Mouse (Mus musculus): ENCODE results near the gene Gm10490. TPM values are rescaled to one million over a fixed set of nuclear protein-coding genes. Genes with fewer than 3 reads are reported as not detected.
"Not testable (repeated sequence)": the region's sequence is repeated elsewhere in the genome, so short reads cannot be mapped to it uniquely, and the experiment has no call there.

Gm10490 gene
- polyA plus RNA-seq, 2 experiments: not detected

GRCm38 (mm10) chrX:7907735-7908134, 1.6 kb upstream of the Gm10490 start, which contains the start of gene Gm10491:
Gene Gm10491 (minus strand): TSS chrX:7907835.
- H3K27me3 ChIP-seq (ENCODE audit: control insufficient read depth, insufficient read depth, low read length): no peaks in the 10 kb centered on the region
- WGBS: 87% methylated on average over 4 of the region's 5 CpGs
- ATAC-seq (ENCODE audit: low FRiP score, low read depth) (no peak), DNase-seq (ENCODE audit: low spot score) (no peak)
- H3K4me3 ChIP-seq (replicated peaks; ENCODE audit: low read length): no peak within 1 kb of the TSS
- H3K27ac ChIP-seq (replicated peaks; ENCODE audit: low read depth, low read length): no peak within 1 kb of the TSS
- H3K9ac ChIP-seq (ENCODE audit: low read depth, low read length, severe bottlenecking): no peak within 1 kb of the TSS
- no peaks in the 10 kb centered on the region for H3K9me3 ChIP-seq (ENCODE audit: control insufficient read depth, low read length)
- H3K4me1 ChIP-seq (ENCODE audit: control insufficient read depth, insufficient read depth, low read length): no peaks in the 10 kb centered on the region
- peaks cover 10% of the 10 kb centered on the region for H3K36me3 ChIP-seq (ENCODE audit: control insufficient read depth, insufficient read depth, low read length)
- no peak within 1 kb of the TSS for H3K4me2 ChIP-seq (replicated peaks; ENCODE audit: low read depth, low read length, severe bottlenecking)
- TF ChIP-seq POLR2A (IDR thresholded peaks at IDR 0.05; ENCODE audit: borderline replicate concordance, extremely low read depth, insufficient read depth, insufficient read length): no peak

DNA sequence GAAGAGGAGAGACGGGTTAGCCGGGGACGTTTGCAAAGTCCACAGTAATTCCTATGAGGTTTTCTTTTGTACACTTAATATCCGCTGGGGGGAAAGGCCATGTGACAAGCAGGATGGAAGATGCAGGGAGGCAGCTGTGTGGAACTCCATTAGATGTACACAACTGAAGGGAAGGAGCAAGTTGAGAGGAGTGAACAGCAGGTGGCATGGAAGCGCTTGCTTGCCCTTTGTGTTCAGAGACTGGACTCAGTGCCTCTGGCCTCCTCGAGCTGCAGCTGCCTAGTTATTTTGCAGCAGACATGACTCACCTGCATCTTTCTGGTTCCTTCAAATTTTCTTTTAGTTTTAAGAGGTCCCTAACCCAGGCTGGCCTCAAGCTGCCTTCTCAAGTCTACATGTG, 1.1 kb downstream of the Gm10490 start:
- H3K4me3 ChIP-seq (replicated peaks; ENCODE audit: low read length): no peak overlapping the region
- H3K9me3 ChIP-seq (ENCODE audit: control insufficient read depth, low read length): no peaks in the 10 kb centered on the region
- peaks cover 10% of the 10 kb centered on the region for H3K36me3 ChIP-seq (ENCODE audit: control insufficient read depth, insufficient read depth, low read length)
- no peak for TF ChIP-seq POLR2A (IDR thresholded peaks at IDR 0.05; ENCODE audit: borderline replicate concordance, extremely low read depth, insufficient read depth, insufficient read length)
- H3K9ac ChIP-seq (ENCODE audit: low read depth, low read length, severe bottlenecking): no peak overlapping the region
- no peak overlapping the region for H3K4me2 ChIP-seq (replicated peaks; ENCODE audit: low read depth, low read length, severe bottlenecking)
- H3K4me1 ChIP-seq (ENCODE audit: control insufficient read depth, insufficient read depth, low read length): no peaks in the 10 kb centered on the region
- no peak overlapping the region for H3K27ac ChIP-seq (replicated peaks; ENCODE audit: low read depth, low read length)
- no peaks in the 10 kb centered on the region for H3K27me3 ChIP-seq (ENCODE audit: control insufficient read depth, insufficient read depth, low read length)
- ATAC-seq (ENCODE audit: low FRiP score, low read depth): no peak
- DNase-seq (ENCODE audit: low spot score): no peak
- WGBS: 61% methylated on average over 6 of the region's 6 CpGs

DNA sequence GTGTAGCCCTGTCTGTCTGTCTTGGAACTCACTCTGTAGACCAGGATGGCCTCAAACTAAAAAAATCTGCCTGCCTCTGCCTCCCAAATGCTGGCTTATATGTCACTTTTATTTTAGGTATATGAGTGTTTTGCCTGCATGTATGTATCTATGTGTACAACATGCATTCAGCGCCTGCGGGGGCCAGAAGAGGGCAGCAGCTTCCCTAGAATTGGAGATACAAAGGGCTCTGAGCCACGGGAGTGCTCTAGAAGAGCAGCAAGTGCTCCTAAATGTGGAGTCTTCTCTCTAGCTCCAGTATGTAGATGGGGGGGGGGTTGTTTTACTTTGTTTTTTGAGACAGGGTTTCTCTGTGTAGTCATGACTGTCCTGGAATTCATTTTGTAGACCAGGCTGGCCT, 6.3 kb downstream of the Gm10490 start:
- 44% methylated on average over 3 of the region's 3 CpGs for WGBS
- H3K27ac ChIP-seq (replicated peaks; ENCODE audit: low read depth, low read length): not testable (repeated sequence)

GRCm38 (mm10) chrX:7917960-7918359, 8.6 kb downstream of the Gm10490 start:
- H3K4me2 ChIP-seq (replicated peaks; ENCODE audit: low read depth, low read length, severe bottlenecking); H3K9ac ChIP-seq (ENCODE audit: low read depth, low read length, severe bottlenecking); ATAC-seq (ENCODE audit: low FRiP score, low read depth); H3K36me3 ChIP-seq (ENCODE audit: control insufficient read depth, insufficient read depth, low read length); H3K4me3 ChIP-seq (replicated peaks; ENCODE audit: low read length); H3K9me3 ChIP-seq (ENCODE audit: control insufficient read depth, low read length); H3K27ac ChIP-seq (replicated peaks; ENCODE audit: low read depth, low read length); H3K4me1 ChIP-seq (ENCODE audit: control insufficient read depth, insufficient read depth, low read length); DNase-seq (ENCODE audit: low spot score): not testable (repeated sequence)
- H3K27me3 ChIP-seq (ENCODE audit: control insufficient read depth, insufficient read depth, low read length): peaks cover 26% of the 10 kb centered on the region
- WGBS: 70% methylated on average over 6 of the region's 6 CpGs

More for the DNA sequence above, 6.3 kb downstream of the Gm10490 start:
- ATAC-seq (ENCODE audit: low FRiP score, low read depth); H3K36me3 ChIP-seq (ENCODE audit: control insufficient read depth, insufficient read depth, low read length); H3K27me3 ChIP-seq (ENCODE audit: control insufficient read depth, insufficient read depth, low read length); DNase-seq (ENCODE audit: low spot score); H3K4me2 ChIP-seq (replicated peaks; ENCODE audit: low read depth, low read length, severe bottlenecking); H3K4me3 ChIP-seq (replicated peaks; ENCODE audit: low read length); H3K4me1 ChIP-seq (ENCODE audit: control insufficient read depth, insufficient read depth, low read length); H3K9me3 ChIP-seq (ENCODE audit: control insufficient read depth, low read length); H3K9ac ChIP-seq (ENCODE audit: low read depth, low read length, severe bottlenecking): not testable (repeated sequence)

DNA sequence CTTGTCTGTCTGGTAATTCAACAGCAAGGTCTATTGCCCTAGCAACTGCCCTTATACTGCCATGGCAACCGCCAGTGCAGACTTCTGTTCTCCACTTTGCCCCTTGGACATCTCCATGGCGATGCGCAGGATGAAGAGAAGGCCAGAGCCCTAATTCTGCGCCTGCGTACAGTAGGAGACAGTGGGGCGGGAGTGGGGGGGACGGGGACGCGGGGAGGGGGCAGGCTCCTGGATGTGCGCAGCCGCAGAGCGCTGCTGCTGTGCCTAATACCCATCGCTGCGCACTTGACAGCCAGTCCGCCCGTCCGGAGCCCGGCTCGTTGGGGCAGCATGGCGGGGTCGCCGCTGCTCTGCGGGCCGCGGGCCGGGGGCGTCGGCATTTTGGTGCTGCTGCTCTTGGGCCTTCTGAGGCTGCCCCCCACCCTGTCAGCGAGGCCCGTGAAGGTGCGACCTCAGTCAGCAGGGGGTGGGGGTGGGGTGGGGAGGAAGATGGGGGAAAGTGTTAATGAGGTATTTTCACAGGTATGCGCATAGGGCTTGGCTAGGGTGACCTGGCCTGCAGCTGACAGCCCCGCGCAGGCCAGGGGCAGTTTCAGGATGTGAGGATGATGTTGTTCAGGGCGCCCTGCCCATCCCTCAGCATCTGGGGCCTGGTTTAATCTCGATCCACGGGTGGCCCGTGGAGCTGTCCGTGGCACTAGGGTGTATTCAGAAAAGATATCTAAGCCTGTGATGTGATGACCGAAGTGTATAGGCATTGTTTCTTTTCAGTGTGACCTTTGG, 10.4 kb downstream of the Gm10490 start, which contains the start of gene Pcsk1n:
Gene Pcsk1n, plus strand, starts transcription at position 222 of the 783 bp plus-strand sequence.
- H3K4me1 ChIP-seq (ENCODE audit: control insufficient read depth, insufficient read depth, low read length): no peaks in the 10 kb centered on the region
- peak within 1 kb of the TSS; percentile 30 for H3K4me3 ChIP-seq (replicated peaks; ENCODE audit: low read length)
- no peaks in the 10 kb centered on the region for H3K36me3 ChIP-seq (ENCODE audit: control insufficient read depth, insufficient read depth, low read length)
- 21% methylated on average over 20 of the region's 40 CpGs for WGBS
- TF ChIP-seq POLR2A (IDR thresholded peaks at IDR 0.05; ENCODE audit: borderline replicate concordance, extremely low read depth, insufficient read depth, insufficient read length): no peak
- no peak within 1 kb of the TSS for H3K27ac ChIP-seq (replicated peaks; ENCODE audit: low read depth, low read length)
- peak within 1 kb of the TSS; percentile 43 for H3K4me2 ChIP-seq (replicated peaks; ENCODE audit: low read depth, low read length, severe bottlenecking)
- H3K27me3 ChIP-seq (ENCODE audit: control insufficient read depth, insufficient read depth, low read length): peaks cover 28% of the 10 kb centered on the region
- no peaks in the 10 kb centered on the region for H3K9me3 ChIP-seq (ENCODE audit: control insufficient read depth, low read length)
- H3K9ac ChIP-seq (ENCODE audit: low read depth, low read length, severe bottlenecking): no peak within 1 kb of the TSS
- ATAC-seq (ENCODE audit: low FRiP score, low read depth) (no peak), DNase-seq (ENCODE audit: low spot score) (no peak)
